Mouse (Mus musculus): Measurements from ENCODE around the gene Nfil3. TPM values are rescaled to one million over a fixed set of nuclear protein-coding genes. Genes with fewer than 3 reads are reported as not detected.
A peak's percentile ranks its signal among the peaks of the same experiment; 100 is the strongest.

The Nfil3 gene
- polyA plus RNA-seq, 1 experiment from 2014 or later, result 9.3 TPM

GRCm38 (mm10) chr13:52945769-52946168, 35.1 kb downstream of the Nfil3 start:
- no peak for TF ChIP-seq EP300 (IDR thresholded peaks at IDR 0.05; ENCODE audit: low read depth)
- no peak for TF ChIP-seq CTCF (IDR thresholded peaks at IDR 0.05; ENCODE audit: low read depth)
- no peak overlapping the region for H3K4me3 ChIP-seq (ENCODE audit: low read depth, low read length)
- DNase-seq (no peak), ATAC-seq (no peak)
- H3K36me3 ChIP-seq (replicated peaks; ENCODE audit: insufficient read depth, low read length), result no peaks in the 10 kb centered on the region
- WGBS (ENCODE audit: insufficient replicate concordance), result 82% methylated on average over 9 of the region's 9 CpGs
- H3K9me3 ChIP-seq (ENCODE audit: low read length), result no peaks in the 10 kb centered on the region
- no peak overlapping the region for H3K9ac ChIP-seq (replicated peaks)
- no peaks in the 10 kb centered on the region for H3K27me3 ChIP-seq (ENCODE audit: insufficient read depth, low read length)
- no peaks in the 10 kb centered on the region for H3K4me1 ChIP-seq (ENCODE audit: insufficient read depth)
- no peak overlapping the region for H3K27ac ChIP-seq (ENCODE audit: low read depth)
- no peak overlapping the region for H3K4me2 ChIP-seq (ENCODE audit: low read depth, low read length)

- no peak for ATAC-seq
Measured at GRCm38 (mm10) chr13:52944116-52944515, 36.8 kb downstream of the Nfil3 start.

GRCm38 (mm10) chr13:52942876-52943388, 37.9 kb downstream of the Nfil3 start:
- Histone ChIP-seq H3K27ac (ENCODE audit: low read depth) (no peak overlapping the region), H3K9ac (replicated peaks) (no peak overlapping the region), H3K4me2 (ENCODE audit: low read depth, low read length) (no peak overlapping the region), H3K27me3 (ENCODE audit: insufficient read depth, low read length) (no peaks in the 10 kb centered on the region), H3K4me1 (ENCODE audit: insufficient read depth) (no peaks in the 10 kb centered on the region), H3K4me3 (ENCODE audit: low read depth, low read length) (no peak overlapping the region), H3K36me3 (replicated peaks; ENCODE audit: insufficient read depth, low read length) (no peaks in the 10 kb centered on the region), H3K9me3 (ENCODE audit: low read length) (no peaks in the 10 kb centered on the region)
- 80% methylated on average over 1 of the region's 1 CpGs for WGBS (ENCODE audit: insufficient replicate concordance)
- ATAC-seq (no peak), DNase-seq (no peak)
- no peak for TF ChIP-seq EP300 (IDR thresholded peaks at IDR 0.05; ENCODE audit: low read depth)
- no peak for TF ChIP-seq CTCF (IDR thresholded peaks at IDR 0.05; ENCODE audit: low read depth)

More at GRCm38 (mm10) chr13:52944116-52944515, 36.8 kb downstream of the Nfil3 start:
- no peak overlapping the region for H3K4me3 ChIP-seq (ENCODE audit: low read depth, low read length)
- H3K36me3 ChIP-seq (replicated peaks; ENCODE audit: insufficient read depth, low read length), result no peaks in the 10 kb centered on the region
- DNase-seq, result no peak
- H3K27me3 ChIP-seq (ENCODE audit: insufficient read depth, low read length), result no peaks in the 10 kb centered on the region
- no peaks in the 10 kb centered on the region for H3K9me3 ChIP-seq (ENCODE audit: low read length)
- TF ChIP-seq CTCF (IDR thresholded peaks at IDR 0.05; ENCODE audit: low read depth), result no peak
- TF ChIP-seq EP300 (IDR thresholded peaks at IDR 0.05; ENCODE audit: low read depth), result no peak
- H3K9ac ChIP-seq (replicated peaks), result no peak overlapping the region
- no peak overlapping the region for H3K27ac ChIP-seq (ENCODE audit: low read depth)
- 51% methylated on average over 4 of the region's 4 CpGs for WGBS (ENCODE audit: insufficient replicate concordance)
- no peak overlapping the region for H3K4me2 ChIP-seq (ENCODE audit: low read depth, low read length)
- H3K4me1 ChIP-seq (ENCODE audit: insufficient read depth), result no peaks in the 10 kb centered on the region

- no peak overlapping the region for H3K27ac ChIP-seq (ENCODE audit: low read depth)
- H3K36me3 ChIP-seq (replicated peaks; ENCODE audit: insufficient read depth, low read length), result no peaks in the 10 kb centered on the region
- no peaks in the 10 kb centered on the region for H3K27me3 ChIP-seq (ENCODE audit: insufficient read depth, low read length)
- ATAC-seq, result peak; percentile 90
- WGBS (ENCODE audit: insufficient replicate concordance), result 64% methylated on average over 7 of the region's 7 CpGs
- H3K9me3 ChIP-seq (ENCODE audit: low read length), result no peaks in the 10 kb centered on the region
- no peak for TF ChIP-seq EP300 (IDR thresholded peaks at IDR 0.05; ENCODE audit: low read depth)
- TF ChIP-seq CTCF (IDR thresholded peaks at IDR 0.05; ENCODE audit: low read depth), result no peak
- H3K4me1 ChIP-seq (ENCODE audit: insufficient read depth), result no peaks in the 10 kb centered on the region
- no peak overlapping the region; the same call in 1 of the 2 replicates for H3K9ac ChIP-seq (replicated peaks)
- DNase-seq, result peak; percentile 20
- H3K4me3 ChIP-seq (ENCODE audit: low read depth, low read length), result no peak overlapping the region
- H3K4me2 ChIP-seq (ENCODE audit: low read depth, low read length), result no peak overlapping the region
Measured at GRCm38 (mm10) chr13:52940956-52941355, 39.9 kb downstream of the Nfil3 start.

GRCm38 (mm10) chr13:52930582-52930981, 50.3 kb downstream of the Nfil3 start:
- H3K27me3 ChIP-seq (ENCODE audit: insufficient read depth, low read length), result no peaks in the 10 kb centered on the region
- no peaks in the 10 kb centered on the region for H3K36me3 ChIP-seq (replicated peaks; ENCODE audit: insufficient read depth, low read length)
- TF ChIP-seq CTCF (IDR thresholded peaks at IDR 0.05; ENCODE audit: low read depth), result no peak
- TF ChIP-seq EP300 (IDR thresholded peaks at IDR 0.05; ENCODE audit: low read depth), result no peak
- 65% methylated on average over 10 of the region's 10 CpGs for WGBS (ENCODE audit: insufficient replicate concordance)
- ATAC-seq, result no peak
- H3K9me3 ChIP-seq (ENCODE audit: low read length), result no peaks in the 10 kb centered on the region
- H3K27ac ChIP-seq (ENCODE audit: low read depth), result no peak overlapping the region
- H3K4me1 ChIP-seq (ENCODE audit: insufficient read depth), result peaks cover 10% of the 10 kb centered on the region; the same call in 1 of the 2 replicates
- H3K4me2 ChIP-seq (ENCODE audit: low read depth, low read length), result no peak overlapping the region
- DNase-seq, result no peak
- H3K4me3 ChIP-seq (ENCODE audit: low read depth, low read length), result no peak overlapping the region
- H3K9ac ChIP-seq (replicated peaks), result no peak overlapping the region

GRCm38 (mm10) chr13:52929209-52930171, 51.4 kb downstream of the Nfil3 start, which contains the start of gene Auh:
Auh (minus strand) TSS chr13:52929681.
- no peaks in the 10 kb centered on the region for H3K36me3 ChIP-seq (replicated peaks; ENCODE audit: insufficient read depth, low read length)
- H3K27me3 ChIP-seq (ENCODE audit: insufficient read depth, low read length), result no peaks in the 10 kb centered on the region
- peak within 1 kb of the TSS; percentile 83 for H3K27ac ChIP-seq (ENCODE audit: low read depth)
- WGBS (ENCODE audit: insufficient replicate concordance), result under 1% methylated on average over 63 of the region's 63 CpGs
- H3K9me3 ChIP-seq (ENCODE audit: low read length), result no peaks in the 10 kb centered on the region
- peak within 1 kb of the TSS; percentile 86 for H3K9ac ChIP-seq (replicated peaks)
- H3K4me3 ChIP-seq (ENCODE audit: low read depth, low read length), result peak within 1 kb of the TSS; percentile 77
- DNase-seq (peak; percentile 96), ATAC-seq (peak; percentile 99)
- peak within 1 kb of the TSS; percentile 77 for H3K4me2 ChIP-seq (ENCODE audit: low read depth, low read length)
- peaks cover 10% of the 10 kb centered on the region; the same call in 1 of the 2 replicates for H3K4me1 ChIP-seq (ENCODE audit: insufficient read depth)
- TF ChIP-seq CTCF (IDR thresholded peaks at IDR 0.05; ENCODE audit: low read depth) (peak; percentile 30), EP300 (IDR thresholded peaks at IDR 0.05; ENCODE audit: low read depth) (no peak)
